Mouse (Mus musculus) cerebellum, postnatal 4 days (tissue): Measurements from ENCODE around the gene Oosp3.

Experiments used
- DNase-seq, 2 experiments: peaks; one replicate each; pipeline ENCODE4 v3.0.0; 2022; ENCODE audit warnings: low spot score in 2 of 2, mixed read lengths in 1 of 2

Gene Oosp3

DNA sequence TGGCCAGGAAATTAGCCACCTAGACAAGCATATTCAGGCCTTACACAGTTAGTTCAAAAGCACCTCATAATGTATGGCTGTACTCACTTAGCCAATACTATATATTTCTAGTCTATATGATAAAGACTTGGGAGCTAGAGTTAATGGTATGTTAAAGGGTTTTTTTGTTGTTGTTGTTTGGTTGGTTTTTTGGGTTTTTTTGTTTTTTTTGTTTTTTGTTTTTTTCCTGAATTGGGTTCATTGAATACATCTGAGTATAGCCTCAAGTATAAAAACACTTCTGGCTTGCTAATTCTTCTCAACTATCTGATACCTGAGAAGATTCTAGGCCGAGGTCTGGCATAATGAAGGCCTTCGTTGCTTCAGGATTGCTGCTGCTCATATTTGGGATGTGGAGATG, at the start of gene Oosp3:
TSS of gene Oosp3 (plus strand) at position 301 of the 400 bp plus-strand sequence.
- DNase-seq = no peak

DNA sequence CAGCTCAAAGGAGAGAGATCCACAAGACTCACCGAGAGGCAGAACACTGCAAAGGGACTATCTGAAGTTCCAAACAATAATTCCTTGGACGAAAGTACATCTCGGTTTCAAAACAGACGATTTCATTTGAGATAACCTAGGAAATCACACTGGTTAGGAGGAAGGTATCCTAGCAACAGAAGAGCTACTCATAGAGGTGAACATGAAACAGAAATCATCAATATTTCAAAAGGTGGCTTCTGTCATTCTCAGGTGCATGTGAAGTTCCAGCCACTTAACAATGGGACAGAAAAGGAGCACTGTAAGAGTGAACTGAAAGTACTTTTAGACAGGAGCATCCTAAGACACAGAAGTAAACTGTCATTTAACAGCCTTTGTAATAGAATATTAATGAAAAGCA, 47.3 kb upstream of the Oosp3 start:
- no peak for DNase-seq

DNA sequence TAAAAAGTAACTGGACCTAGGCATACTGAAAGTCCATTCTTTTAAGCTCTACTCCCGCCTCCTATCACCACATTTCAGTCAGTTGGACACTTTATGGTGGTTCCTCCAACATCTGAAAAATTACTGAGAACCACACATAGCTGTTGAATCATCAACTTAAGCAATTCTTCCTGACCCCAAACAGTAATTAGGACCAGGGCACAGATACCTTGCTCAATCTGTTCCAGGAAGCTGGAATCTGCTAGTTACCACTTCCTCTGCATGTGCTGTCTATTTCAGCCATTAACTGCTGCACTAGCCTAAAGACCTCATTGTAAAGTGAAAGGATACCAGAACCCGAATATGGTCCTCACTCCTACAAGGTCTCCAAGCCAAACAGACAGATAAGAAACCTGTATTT, 37.7 kb upstream of the Oosp3 start:
- DNase-seq = no peak

DNA sequence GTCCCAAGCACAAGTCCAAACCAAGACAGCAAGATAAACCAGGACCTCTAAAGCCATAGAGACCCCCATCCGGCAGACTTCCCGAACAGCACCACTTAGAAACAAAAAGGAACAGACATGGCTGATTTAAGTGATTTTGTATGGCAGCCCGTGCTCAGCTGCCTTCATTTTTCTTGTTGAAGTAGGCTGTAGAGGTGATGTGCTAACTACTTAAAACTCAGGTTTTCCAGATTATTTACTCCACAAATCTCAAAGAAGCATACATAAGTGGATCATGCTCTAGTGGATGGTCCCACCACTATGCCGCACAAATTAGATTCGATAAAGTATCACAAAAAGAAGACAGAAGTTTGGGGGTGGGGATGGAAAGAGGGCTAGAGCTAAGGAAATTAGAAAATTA, 36.4 kb upstream of the Oosp3 start, which contains the start of gene Oosp2:
TSS of gene Oosp2 (minus strand) at position 101 of the 400 bp plus-strand sequence.
- DNase-seq = no peak

DNA sequence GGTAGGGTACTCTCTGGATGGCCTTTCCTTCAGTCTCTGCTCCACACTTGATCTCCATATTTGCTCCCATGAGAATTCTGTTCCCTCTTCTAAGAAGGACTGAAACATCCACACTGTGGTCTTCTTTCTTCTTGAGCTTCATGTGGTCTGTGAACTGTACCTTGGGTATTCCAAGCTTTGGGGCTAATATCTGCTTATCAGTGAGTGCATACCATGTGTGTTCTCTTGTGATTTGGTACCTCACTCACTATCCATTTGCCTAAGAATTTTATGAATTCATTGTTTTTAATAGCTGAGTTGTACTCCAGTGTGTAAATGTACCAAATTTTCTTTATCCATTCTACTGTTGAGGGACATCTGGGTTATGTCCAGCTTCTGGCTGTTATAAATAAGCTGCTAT, 35.3 kb upstream of the Oosp3 start:
- no peak for DNase-seq

DNA sequence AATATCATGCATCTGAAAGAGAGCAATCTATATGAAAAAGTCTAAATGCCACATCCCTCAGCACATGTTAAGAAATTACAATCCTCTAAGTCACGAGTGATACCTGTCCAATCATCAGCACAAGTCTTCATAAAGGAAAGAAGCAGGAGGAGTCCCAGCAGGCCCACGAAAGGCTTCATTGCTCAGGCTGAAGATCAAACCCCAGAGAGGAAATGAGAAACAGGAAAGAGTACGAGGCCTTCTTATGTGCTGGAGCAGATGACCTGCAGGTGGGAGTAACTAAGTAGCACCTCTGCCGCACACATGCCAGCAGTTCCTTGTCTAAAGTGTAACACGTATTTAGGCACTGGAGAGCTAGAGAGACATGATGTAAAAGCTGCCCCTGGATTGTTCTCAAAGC, 6.0 kb upstream of the Oosp3 start, which contains the start of gene Oosp1:
TSS of gene Oosp1 (minus strand) at position 312 of the 400 bp plus-strand sequence.
- DNase-seq = no peak

DNA sequence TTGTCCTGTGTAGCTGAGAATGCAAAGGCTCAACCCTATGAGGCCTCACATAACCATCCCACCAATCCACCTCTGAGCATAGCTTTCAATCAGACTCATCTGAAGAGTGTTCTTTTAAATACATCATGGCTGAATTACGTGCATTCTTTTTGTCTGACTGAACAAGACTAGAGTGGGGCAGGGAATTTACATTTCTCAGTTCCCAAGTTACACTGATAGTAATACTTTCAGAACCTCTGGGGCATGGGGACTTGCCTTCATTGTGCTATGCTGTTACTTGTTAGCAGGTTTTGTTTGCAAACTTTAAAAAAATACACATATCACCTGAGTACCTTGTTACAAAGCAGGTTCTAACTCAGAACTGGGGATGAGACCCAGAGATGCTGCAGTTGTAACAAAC, 5.4 kb upstream of the Oosp3 start:
- DNase-seq = no peak

DNA sequence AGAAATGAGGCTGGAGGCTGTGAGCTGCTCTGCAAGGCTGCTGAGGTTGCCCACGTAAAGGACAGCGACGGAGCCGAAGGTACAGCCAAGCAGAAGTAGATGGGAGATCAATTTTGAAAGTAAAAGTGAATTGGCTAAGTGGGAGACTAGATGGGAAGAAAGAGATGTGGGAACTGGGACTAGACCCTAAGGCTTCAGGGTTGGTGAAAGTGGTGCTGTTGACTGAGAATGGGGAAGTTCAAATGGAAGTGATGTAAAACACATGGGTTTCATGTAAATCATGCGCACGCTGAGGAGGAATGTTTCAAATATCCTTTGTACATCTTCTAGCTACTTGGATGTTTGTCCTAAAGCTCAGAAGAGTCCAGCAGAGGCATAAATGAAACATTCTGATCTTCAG, 1.5 kb downstream of the Oosp3 start:
- no peak for DNase-seq

DNA sequence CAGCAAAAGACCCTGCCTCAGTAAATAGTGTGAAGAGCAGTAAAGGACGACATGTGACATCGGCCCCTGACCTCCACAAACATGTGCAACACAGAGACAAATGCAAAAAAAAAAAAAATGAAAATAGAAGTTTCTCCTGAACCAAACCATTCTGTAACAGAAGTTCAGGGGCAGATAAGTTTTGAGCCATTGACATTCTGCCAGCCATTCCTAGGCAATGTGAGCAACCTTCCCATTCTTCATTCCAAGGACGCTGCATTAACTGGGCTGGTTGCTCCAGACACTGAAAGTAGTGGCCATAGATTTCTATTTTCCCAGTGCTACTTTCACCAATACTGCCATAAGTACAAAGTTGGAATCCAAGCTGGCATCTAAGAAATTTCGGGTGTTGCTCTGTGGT, 15.6 kb downstream of the Oosp3 start:
- DNase-seq = no peak

DNA sequence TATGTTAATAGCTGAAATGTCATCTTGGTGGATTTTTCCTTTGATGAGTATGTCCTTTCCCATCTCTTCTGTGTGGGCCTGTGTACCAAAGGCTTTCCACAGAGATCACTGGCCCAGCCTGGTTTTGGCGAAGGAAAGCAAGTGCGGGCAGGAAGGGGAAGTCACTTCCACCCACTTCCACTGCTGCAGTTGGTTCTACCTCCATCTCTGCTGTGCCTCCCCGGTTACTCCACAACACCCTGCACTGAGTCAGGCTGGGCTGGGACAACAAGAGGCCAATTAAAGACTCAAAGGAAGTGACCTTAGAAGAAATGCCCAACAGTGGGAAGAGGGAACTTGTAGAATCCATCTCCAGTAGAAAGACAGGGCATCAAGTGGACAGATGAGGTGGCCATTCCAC, 23.2 kb downstream of the Oosp3 start:
- no peak for DNase-seq

DNA sequence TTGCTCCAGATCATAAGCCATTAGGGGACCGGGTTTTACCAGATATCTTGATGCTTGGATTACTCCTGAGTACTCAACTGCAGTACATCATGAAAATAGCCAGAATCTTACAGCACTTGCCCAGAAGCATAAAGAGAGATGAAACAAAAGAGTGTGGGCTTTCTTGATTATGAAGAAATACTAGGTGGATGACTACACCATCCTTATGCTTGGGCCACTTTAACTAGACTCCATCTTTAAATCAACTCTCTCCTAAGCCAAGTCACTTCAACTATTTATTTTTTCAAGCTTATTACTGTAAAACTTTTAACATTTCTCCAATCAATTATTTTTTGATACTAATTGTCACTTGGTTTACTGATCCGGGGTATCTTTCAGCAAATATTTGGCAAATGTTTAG, 27.0 kb downstream of the Oosp3 start:
- no peak for DNase-seq

DNA sequence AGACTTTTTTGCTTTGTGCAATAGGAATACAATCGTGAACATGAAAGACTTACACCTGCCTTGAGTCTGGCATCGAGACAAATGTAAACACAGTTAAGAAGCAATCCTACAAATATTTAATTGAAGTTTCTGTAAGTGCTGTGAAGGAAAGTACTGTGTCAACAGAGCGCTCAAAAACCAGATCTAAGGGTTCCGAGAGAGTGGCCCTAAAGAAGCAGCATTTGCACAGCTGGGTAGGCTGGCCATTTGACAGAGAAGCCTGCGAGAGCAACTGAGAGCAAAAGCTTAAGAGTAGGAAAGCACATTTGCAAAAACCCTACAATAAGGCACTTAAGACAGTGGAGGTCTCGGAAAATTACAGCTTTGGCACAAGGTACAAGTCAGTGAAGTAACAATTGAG, 27.4 kb downstream of the Oosp3 start:
- no peak for DNase-seq

DNA sequence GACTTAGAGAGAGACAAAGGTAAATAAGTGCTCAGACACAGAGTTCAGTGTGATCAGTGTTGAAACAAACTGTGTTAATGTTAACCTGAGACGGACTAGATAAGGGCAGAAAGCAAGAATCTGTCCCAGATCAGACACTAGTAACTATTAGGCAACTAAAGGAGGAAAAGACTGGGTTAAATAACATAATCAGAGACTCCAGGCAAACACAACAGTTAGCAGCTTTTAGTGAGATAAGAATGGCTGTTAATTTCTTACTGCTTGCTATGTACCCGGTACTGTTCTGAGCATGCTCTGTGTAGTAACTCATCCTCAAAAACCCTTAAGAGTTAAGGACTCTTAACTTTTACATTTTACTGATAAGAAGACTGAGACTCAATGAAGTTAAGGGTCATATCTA, 29.1 kb downstream of the Oosp3 start:
- no peak for DNase-seq

DNA sequence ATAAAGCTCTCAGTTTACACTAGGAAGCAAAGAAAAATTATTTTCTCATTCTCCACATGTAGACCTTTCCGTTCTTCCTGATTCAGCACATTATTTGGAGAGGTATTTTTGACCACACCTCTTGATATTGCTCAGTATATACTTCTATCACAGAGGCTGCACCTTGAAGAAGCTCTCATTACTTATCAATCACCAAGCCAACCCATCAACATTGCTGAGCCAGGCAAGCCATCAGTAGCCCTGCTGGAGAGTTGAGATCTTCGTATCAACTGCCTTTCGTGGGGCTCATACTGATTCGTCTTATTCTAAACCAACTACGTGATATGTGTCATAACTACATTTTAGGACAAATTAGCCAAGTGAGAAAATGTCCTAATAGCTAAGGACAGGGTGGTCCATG, 30.4 kb downstream of the Oosp3 start:
- DNase-seq = no peak

DNA sequence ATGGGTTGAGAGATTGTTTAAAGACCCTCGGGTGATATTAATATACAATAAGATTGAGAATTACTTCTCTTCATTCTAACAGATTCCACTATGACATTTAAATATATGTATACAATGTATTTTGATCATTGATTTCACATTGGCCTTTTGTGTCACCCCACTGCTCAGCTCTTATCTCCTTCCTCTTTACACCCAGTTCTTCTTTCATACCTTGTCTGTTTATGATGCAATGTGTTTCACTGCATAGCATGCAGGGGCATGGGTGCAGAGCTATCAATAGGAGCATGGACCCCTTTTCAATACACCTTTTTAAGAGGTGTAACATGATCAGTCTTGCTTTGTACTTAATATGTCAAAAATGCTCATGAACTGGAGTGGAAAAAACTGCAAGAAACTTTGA, 33.4 kb downstream of the Oosp3 start:
- no peak for DNase-seq

DNA sequence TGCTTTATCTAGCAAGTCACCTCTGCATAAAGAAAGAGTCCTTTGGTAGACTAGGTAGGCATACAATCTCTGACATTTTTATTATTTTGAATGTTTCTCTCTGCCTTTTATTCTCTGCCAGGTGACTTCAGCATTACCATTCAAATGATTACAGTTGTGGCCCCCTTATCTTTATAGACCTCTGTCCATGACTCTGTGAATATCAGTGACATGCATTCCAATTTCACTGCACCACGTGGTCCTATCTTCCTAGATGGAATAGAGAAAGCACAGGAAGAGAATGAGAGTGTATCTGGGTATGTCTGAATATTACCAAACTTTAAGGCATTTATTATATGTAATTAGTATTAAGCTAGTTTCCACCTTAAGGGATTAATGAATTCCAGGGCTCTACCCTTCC, 39.6 kb downstream of the Oosp3 start:
- DNase-seq = no peak

DNA sequence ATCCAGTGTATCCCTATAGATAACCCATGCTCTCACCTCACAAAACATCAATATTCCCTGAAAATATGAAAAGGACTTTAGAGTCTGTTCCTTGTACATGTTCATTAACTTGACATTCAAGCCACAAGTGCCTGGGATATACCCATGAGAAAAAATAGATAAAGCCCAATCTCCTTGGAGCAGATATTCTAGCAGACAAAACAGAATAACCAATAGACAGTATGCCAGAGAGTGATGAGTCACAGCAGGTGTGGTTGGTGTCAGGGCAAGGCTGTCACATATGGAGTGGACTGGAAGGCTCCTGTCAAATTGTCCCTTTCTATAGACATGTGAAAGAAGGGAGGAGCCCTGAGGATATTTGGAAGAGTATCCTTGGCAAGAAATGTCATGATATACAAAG, 48.8 kb downstream of the Oosp3 start:
- no peak for DNase-seq

DNA sequence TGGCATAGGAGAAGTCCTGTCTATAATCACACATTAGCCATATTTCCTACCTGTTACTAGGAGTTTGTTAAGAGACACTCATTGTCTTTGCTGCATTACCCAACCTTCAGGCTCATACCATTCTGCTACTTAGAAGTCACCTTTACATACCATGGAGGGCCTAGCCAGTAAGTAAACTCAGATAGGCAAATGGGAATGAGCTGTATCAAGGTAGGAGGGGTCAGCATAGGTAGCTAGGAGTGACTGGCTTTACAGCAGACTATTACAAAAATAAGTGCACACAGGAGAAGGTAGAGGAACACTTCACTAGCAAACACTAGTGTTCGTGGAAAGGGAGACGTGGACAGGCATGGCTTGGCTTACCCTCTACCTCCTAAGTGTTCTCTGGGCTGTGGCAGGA, 50.4 kb downstream of the Oosp3 start, which contains the start of gene Gif:
TSS of gene Gif (plus strand) at position 257 of the 400 bp plus-strand sequence.
- no peak for DNase-seq
